Mouse (Mus musculus): Measurements from ENCODE around the gene Cradd.

The Cradd gene

GRCm38 (mm10) chr10:95275488-95275887, 48.4 kb downstream of the Cradd start:
- no peak for DNase-seq (ENCODE audit: low spot score in 2 of 2)

GRCm38 (mm10) chr10:95273226-95273625, 50.7 kb downstream of the Cradd start:
- no peak for DNase-seq (ENCODE audit: low spot score in 2 of 2)

- DNase-seq (ENCODE audit: low spot score in 2 of 2): no peak
These were observed 54.8 kb downstream of the Cradd start for GRCm38 (mm10) chr10:95269151-95269550.

- no peak for DNase-seq (ENCODE audit: low spot score in 2 of 2)
These were observed 55.6 kb downstream of the Cradd start for GRCm38 (mm10) chr10:95268366-95268765.

GRCm38 (mm10) chr10:95266983-95267382, 57.0 kb downstream of the Cradd start:
- DNase-seq (ENCODE audit: low spot score in 2 of 2): no peak

- no peak for DNase-seq (ENCODE audit: low spot score in 2 of 2)
These were observed 57.7 kb downstream of the Cradd start for GRCm38 (mm10) chr10:95266041-95266762.

- no peak for DNase-seq (ENCODE audit: low spot score in 2 of 2)
These were observed 58.4 kb downstream of the Cradd start for GRCm38 (mm10) chr10:95265576-95265975.

GRCm38 (mm10) chr10:95264485-95265321, 59.2 kb downstream of the Cradd start:
- DNase-seq (ENCODE audit: low spot score in 2 of 2): peak; percentile 54 to 56

GRCm38 (mm10) chr10:95262388-95262787, 61.5 kb downstream of the Cradd start:
- no peak for DNase-seq (ENCODE audit: low spot score in 2 of 2)

GRCm38 (mm10) chr10:95261279-95261678, 62.7 kb downstream of the Cradd start:
- DNase-seq (ENCODE audit: low spot score in 2 of 2): no peak

- DNase-seq (ENCODE audit: low spot score in 2 of 2): no peak
These were observed 63.5 kb downstream of the Cradd start for GRCm38 (mm10) chr10:95260420-95260819.

- DNase-seq (ENCODE audit: low spot score in 2 of 2): no peak
These were observed 65.3 kb downstream of the Cradd start for GRCm38 (mm10) chr10:95258471-95259155.

- no peak for DNase-seq (ENCODE audit: low spot score in 2 of 2)
These were observed 66.0 kb downstream of the Cradd start for GRCm38 (mm10) chr10:95257979-95258378.

GRCm38 (mm10) chr10:95256095-95256494, 67.8 kb downstream of the Cradd start:
- DNase-seq (ENCODE audit: low spot score in 2 of 2): no peak

- DNase-seq (ENCODE audit: low spot score in 2 of 2): no peak
These were observed 68.8 kb downstream of the Cradd start for GRCm38 (mm10) chr10:95255018-95255680.

GRCm38 (mm10) chr10:95254453-95255001, 69.4 kb downstream of the Cradd start:
- DNase-seq (ENCODE audit: low spot score in 2 of 2): peak; percentile 60 to 67

GRCm38 (mm10) chr10:95254046-95254445, 69.9 kb downstream of the Cradd start:
- DNase-seq (ENCODE audit: low spot score in 2 of 2): no peak

GRCm38 (mm10) chr10:95251674-95252073, 72.3 kb downstream of the Cradd start:
- no peak for DNase-seq (ENCODE audit: low spot score in 2 of 2)

GRCm38 (mm10) chr10:95248362-95248761, 75.6 kb downstream of the Cradd start:
- DNase-seq (ENCODE audit: low spot score in 2 of 2): no peak

- no peak for DNase-seq (ENCODE audit: low spot score in 2 of 2)
These were observed 77.2 kb downstream of the Cradd start for GRCm38 (mm10) chr10:95246696-95247095.

- no peak for DNase-seq (ENCODE audit: low spot score in 2 of 2)
These were observed 78.3 kb downstream of the Cradd start for GRCm38 (mm10) chr10:95245680-95245982.
